Mouse (Mus musculus) natural killer cell, adult 2 months (primary cell): Measurements from ENCODE around the gene Rhox7b.
"Not testable (repeated sequence)": the region's sequence is repeated elsewhere in the genome, so short reads cannot be mapped to it uniquely, and the experiment has no call there.

ENCODE experiments used
- DNase-seq, 2 experiments: peaks; one replicate each; pipeline ENCODE4 v3.0.0; 2022; ENCODE audit warnings: low spot score in 2 of 2

The Rhox7b gene

GRCm38 (mm10) chrX:37897132-37897531, at the start of gene Rhox7b:
TSS of gene Rhox7b (minus strand) at chrX:37897232.
- not testable (repeated sequence) for DNase-seq

DNA sequence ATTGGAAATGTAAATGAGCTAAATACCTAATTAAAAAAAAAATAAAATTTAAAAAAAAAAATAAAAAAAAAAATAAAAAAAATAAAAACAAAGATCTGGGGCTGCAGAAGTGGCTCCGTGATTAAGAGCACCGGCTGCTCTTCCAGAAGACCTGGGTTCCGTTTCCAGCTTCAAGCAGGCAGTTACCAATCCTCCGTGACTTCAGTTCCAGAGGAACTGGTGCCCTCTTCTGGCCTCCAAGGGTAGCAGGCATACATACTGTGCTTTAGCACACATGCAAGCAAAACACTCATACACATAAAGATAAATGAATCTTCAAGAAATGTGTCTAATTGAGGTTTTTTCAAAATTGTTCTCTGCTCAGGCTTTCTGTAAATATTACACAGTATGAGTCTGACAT, 19.3 kb upstream of the Rhox7b start:
- DNase-seq, result no peak

DNA sequence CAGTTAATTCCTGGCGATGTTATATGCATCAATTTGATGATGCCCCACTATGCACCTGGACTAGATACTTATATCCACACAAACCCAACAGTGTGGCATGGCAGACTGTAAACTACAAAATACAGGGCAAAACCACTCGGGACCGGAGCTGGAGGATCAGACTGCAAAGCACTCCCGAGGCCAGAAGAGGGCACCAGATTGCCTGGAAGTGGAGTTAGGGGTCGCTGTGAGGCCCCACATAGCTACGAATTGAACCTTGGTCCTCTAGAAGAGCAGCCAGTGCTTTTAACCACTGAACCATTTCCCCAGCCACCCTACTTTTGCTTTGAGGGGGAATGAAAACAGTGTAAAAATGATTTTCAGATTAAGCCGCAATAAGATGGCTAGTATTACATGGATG, 11.5 kb upstream of the Rhox7b start:
- DNase-seq, result no peak

DNA sequence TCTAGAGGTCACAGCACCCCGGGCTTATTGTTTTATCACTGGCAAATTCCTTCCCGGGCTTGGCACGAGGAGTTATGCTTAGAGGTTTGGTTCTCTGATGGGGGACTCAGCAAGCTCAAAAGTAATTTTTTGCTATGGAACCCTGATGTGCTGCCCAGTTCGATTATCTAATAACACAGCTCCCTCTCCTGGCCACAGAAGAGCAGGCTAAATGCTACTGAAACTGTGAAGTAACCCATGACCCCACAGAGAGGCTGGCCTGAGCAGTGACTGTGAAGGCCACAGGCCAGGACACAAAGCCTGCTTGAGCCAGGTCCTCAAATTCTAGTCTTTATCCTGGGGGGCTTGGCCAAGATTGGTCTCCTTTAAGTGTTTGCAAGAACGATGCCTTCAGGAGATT, 6.7 kb upstream of the Rhox7b start:
- no peak for DNase-seq

DNA sequence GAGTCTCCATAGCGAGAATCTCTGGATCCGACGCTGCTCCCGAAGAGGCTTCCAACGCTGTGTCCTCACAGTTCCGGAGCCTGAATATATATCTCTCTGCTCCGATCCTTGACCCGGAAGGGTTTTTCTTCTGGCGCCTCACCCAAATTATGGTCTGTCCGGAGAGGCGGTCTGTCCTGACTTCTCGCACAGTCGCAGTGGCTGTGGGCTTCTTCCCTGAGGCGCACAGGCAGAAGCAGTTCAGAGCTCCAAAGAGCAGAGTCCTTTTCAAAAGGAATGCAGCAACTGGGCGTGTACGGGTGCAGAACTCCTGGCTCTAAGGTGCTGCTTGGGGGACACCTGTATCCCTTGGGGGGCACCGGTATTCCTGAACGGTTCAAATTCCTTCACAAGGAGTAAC, 4.6 kb upstream of the Rhox7b start, which contains the start of gene Rhox9:
Gene Rhox9, minus strand, starts transcription at position 101 of the 400 bp plus-strand sequence.
- not testable (repeated sequence) for DNase-seq

DNA sequence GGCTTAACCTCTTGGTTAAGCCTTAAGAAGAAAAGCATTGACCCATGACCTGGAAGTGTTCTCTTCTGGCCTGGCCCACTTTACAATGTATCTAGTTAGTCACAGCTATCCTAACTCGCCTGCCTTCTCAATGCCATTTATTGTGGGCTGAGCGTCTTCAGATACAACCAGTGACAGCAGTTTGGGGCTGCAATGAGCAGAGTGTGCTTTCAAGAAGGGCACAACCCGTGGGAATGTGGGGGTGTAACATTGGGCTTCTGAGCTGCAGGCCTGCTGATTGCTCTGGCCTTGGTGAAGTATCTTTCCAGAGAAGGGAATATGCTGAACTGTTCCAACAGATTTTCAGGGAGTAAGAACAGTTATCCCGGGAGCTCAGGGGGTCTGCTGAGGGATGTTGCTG, 18.2 kb downstream of the Rhox7b start, which contains the start of gene Rhox8:
Gene Rhox8, minus strand, starts transcription at position 101 of the 400 bp plus-strand sequence.
- DNase-seq, result no peak

- no peak for DNase-seq
Measured at GRCm38 (mm10) chrX:37871641-37872040, 25.4 kb downstream of the Rhox7b start.
